Mouse (Mus musculus) layer of hippocampus, postnatal 36 days (tissue): Measurements from ENCODE around the gene Cs. TPM values are rescaled to one million over a fixed set of nuclear protein-coding genes. Genes with fewer than 3 reads are reported as not detected.
"Not testable (repeated sequence)": the region's sequence is repeated elsewhere in the genome, so short reads cannot be mapped to it uniquely, and the experiment has no call there.

ENCODE experiments used
- DNase-seq, 2 experiments: peaks; one replicate each; pipeline ENCODE4 v3.0.0; 2022
- total RNA-seq, 2 experiments: library from RNA; stranded (reverse); gene quantifications; 2 replicates each; pipeline ENCODE4 v1.2.3; 2021

The Cs gene
- total RNA-seq: 100 to 1,000 TPM; 224 to 234 TPM

GRCm38 (mm10) chr10:128337306-128338181, at the start of gene Cs:
TSS of gene Cs (plus strand) at chr10:128337734.
- DNase-seq: peak; percentile 94 to 95

GRCm38 (mm10) chr10:128290594-128290993, 46.9 kb upstream of the Cs start:
- DNase-seq: peak in 1 of 2 experiments; percentile 18

GRCm38 (mm10) chr10:128296370-128297090, 41.0 kb upstream of the Cs start:
- no peak for DNase-seq

GRCm38 (mm10) chr10:128297221-128297620, 40.3 kb upstream of the Cs start:
- DNase-seq: no peak

GRCm38 (mm10) chr10:128297622-128298021, 39.9 kb upstream of the Cs start:
- no peak for DNase-seq

GRCm38 (mm10) chr10:128298243-128298642, 39.3 kb upstream of the Cs start:
- DNase-seq: no peak

- DNase-seq: no peak
Measured at GRCm38 (mm10) chr10:128298702-128299171, 38.8 kb upstream of the Cs start, which contains the start of gene Il23a. TSS of gene Il23a (minus strand) at chr10:128298752.

- DNase-seq: no peak
Measured at GRCm38 (mm10) chr10:128302357-128302756, 35.2 kb upstream of the Cs start.

- no peak for DNase-seq
Measured at GRCm38 (mm10) chr10:128302785-128303125, 34.8 kb upstream of the Cs start.

- DNase-seq: peak; percentile 100
Measured at GRCm38 (mm10) chr10:128303126-128304021, 34.2 kb upstream of the Cs start, which contains the start of gene Pan2. TSS of gene Pan2 (plus strand) at chr10:128303335.

- DNase-seq: no peak
Measured at GRCm38 (mm10) chr10:128309654-128310053, 27.9 kb upstream of the Cs start.

GRCm38 (mm10) chr10:128310177-128310576, 27.4 kb upstream of the Cs start:
- peak in 1 of 2 experiments; percentile 17 for DNase-seq

- DNase-seq: no peak
Measured at GRCm38 (mm10) chr10:128310902-128311301, 26.6 kb upstream of the Cs start.

- DNase-seq: no peak
Measured at GRCm38 (mm10) chr10:128315578-128315977, 22.0 kb upstream of the Cs start.

- no peak for DNase-seq
Measured at GRCm38 (mm10) chr10:128321641-128322040, 15.9 kb upstream of the Cs start.

- peak; percentile 86 to 87 for DNase-seq
Measured at GRCm38 (mm10) chr10:128322141-128323108, 15.1 kb upstream of the Cs start, which contains the start of gene Cnpy2. TSS of gene Cnpy2 (plus strand) at chr10:128322459.

- no peak for DNase-seq
Measured at GRCm38 (mm10) chr10:128323516-128323915, 14.0 kb upstream of the Cs start.

- no peak for DNase-seq
Measured at GRCm38 (mm10) chr10:128326825-128327224, 10.7 kb upstream of the Cs start.

- DNase-seq: no peak
Measured at GRCm38 (mm10) chr10:128327610-128328009, 9.9 kb upstream of the Cs start.

GRCm38 (mm10) chr10:128332358-128333249, 4.9 kb upstream of the Cs start:
- not testable (repeated sequence) for DNase-seq
